Mouse (Mus musculus) kidney, adult 2 months (tissue): ENCODE measurements around the gene Syne3. TPM values are rescaled to one million over a fixed set of nuclear protein-coding genes. Genes with fewer than 3 reads are reported as not detected.

ENCODE experiments used
- DNase-seq: peaks from one replicate; pipeline ENCODE4 v3.0.0; 2021
- H3K27ac ChIP-seq: fragments of 200-500 bp; 2 replicates; pipeline ENCODE4 v1.5.1; 2012; ENCODE audit warnings: low read depth, low read length, control low read depth, inconsistent platforms; ENCODE audit not compliant: insufficient read depth
- H3K27me3 ChIP-seq: fragments of 200-500 bp; replicated peaks from 2 replicates; pipeline ENCODE4 v1.6.1; 2012; ENCODE audit warnings: mild to moderate bottlenecking, moderate library complexity, low read length, inconsistent platforms; ENCODE audit not compliant: control insufficient read depth, insufficient read depth
- H3K36me3 ChIP-seq: fragments of 200-500 bp; 2 replicates; pipeline ENCODE4 v1.6.1; 2012; ENCODE audit warnings: mild to moderate bottlenecking, moderate library complexity, low read length, inconsistent platforms; ENCODE audit not compliant: control insufficient read depth, insufficient read depth
- H3K4me1 ChIP-seq: fragments of 200-500 bp; 2 replicates; pipeline ENCODE4 v1.6.1; 2011; ENCODE audit warnings: low read length; ENCODE audit not compliant: control insufficient read depth, insufficient read depth
- H3K4me3 ChIP-seq: fragments of 200-500 bp; 2 replicates; pipeline ENCODE4 v1.5.1; 2011; ENCODE audit warnings: mild to moderate bottlenecking, low read depth, low read length, control low read depth; ENCODE audit not compliant: insufficient read depth
- CTCF ChIP-seq: fragments of 200-500 bp; conservative IDR thresholded peaks from 2 replicates; pipeline ENCODE4 v1.5.1; 2011; ENCODE audit warnings: low read depth, mild to moderate bottlenecking, control low read depth, low read length, moderate library complexity, mixed read lengths; ENCODE audit not compliant: insufficient read depth, insufficient read length
- POLR2A ChIP-seq: fragments of 200-500 bp; IDR thresholded peaks from one replicate; pipeline ENCODE4 v1.6.1; 2011; ENCODE audit warnings: low read depth, low read length, control low read depth
- WGBS: fragments of 180-500 bp; shearing (Covaris S2); methylation state at CpG from one replicate; pipeline ENCODE4 v1.1.7; 2018; 5-methylcytosine and 5-hydroxymethylcytosine counted together
- polyA plus RNA-seq: library from polyadenylated mRNA; depleted of rRNA; stranded (reverse); fragments of >200 nt; gene quantifications from 2 replicates; pipeline ENCODE4 v1.2.3, GENCODE M21; 2012

Gene Syne3
- polyA plus RNA-seq, 1 experiment = 2.7 TPM

DNA sequence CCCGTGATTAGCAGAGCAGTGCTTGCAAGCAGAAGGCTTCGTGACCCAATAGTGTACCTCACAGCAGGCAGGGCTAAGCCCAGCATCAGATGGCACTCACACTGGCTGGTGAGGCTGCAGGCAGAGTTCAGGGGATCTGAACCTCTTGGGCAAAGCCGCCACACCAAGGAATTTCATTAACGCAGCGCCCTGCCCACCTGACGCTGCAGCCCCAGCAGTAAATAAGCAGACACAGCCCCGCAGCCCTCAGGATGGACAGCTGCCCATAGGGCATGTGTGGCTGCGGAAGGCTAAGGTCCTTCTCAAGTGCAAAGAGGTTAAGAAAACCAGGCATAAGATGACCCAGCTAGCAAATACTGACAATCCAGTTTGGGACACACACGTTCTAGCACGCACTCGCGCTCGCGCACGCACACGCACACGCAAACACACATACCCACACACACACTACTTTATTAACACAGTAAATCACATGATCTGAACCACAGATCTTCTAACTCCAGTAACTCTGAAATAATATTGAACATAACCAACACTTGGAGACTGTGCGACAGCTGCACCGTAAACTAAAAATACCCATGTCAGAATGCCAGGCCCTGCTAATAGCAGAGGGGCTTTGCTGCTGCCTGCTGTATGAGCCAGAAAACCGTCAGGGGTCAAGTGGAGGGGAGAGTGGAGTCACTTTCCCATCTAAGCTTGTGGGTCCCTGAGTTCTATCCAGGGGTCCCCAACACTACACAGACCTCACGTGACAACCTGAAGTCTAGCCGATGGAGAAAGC is 30.5 kb downstream of the Syne3 start:
- no peak for DNase-seq

DNA sequence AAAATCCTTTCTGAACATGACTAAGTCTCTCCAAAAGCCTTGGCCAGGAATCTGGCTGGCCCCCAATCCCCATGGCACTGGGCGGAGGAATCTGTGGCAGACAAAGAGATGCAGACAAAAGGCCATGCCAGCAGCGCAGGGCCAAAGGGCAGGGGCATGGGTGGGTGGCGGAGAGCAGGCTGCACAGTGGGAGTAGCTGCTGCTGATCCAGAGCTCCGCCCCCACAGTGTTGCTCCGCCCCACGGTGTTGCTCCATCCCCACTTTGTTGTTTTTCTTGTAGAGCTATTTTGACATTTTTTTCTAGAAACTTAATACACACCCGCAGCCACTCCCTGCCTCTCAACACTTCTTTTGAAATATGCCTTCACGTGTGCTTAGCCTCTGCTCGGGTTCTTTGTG is 31.2 kb downstream of the Syne3 start:
- no peak overlapping the region for H3K4me3 ChIP-seq
- TF ChIP-seq POLR2A (no peak), CTCF (no peak)
- no peaks in the 10 kb centered on the region for H3K27me3 ChIP-seq
- no peaks in the 10 kb centered on the region for H3K36me3 ChIP-seq
- 0 out of 2 replicates have a peak overlapping the region, but pooled peaks have one; percentile 46 for H3K27ac ChIP-seq
- WGBS = 24% methylated on average over 9 of the region's 9 CpGs
- peak; percentile 78 for DNase-seq
- H3K4me1 ChIP-seq = peaks cover 3% of the 10 kb centered on the region; the same call in 1 of the 2 replicates

More for the DNA sequence above, 30.5 kb downstream of the Syne3 start:
- Histone ChIP-seq H3K27ac (0 out of 2 replicates have a peak overlapping the region, but pooled peaks have one; percentile 46), H3K4me1 (peaks cover 3% of the 10 kb centered on the region; the same call in 1 of the 2 replicates), H3K4me3 (no peak overlapping the region), H3K36me3 (no peaks in the 10 kb centered on the region), H3K27me3 (no peaks in the 10 kb centered on the region)
- TF ChIP-seq CTCF = no peak
- no peak for TF ChIP-seq POLR2A
- WGBS = 67% methylated on average over 22 of the region's 22 CpGs

- no peak for DNase-seq
- peaks cover 3% of the 10 kb centered on the region; the same call in 1 of the 2 replicates for H3K4me1 ChIP-seq
- no peaks in the 10 kb centered on the region for H3K27me3 ChIP-seq
- WGBS = 81% methylated on average over 7 of the region's 7 CpGs
- no peak overlapping the region for H3K4me3 ChIP-seq
- TF ChIP-seq POLR2A (no peak), CTCF (no peak)
- no peaks in the 10 kb centered on the region for H3K36me3 ChIP-seq
- H3K27ac ChIP-seq = no peak overlapping the region
Observed at GRCm38 (mm10) chr12:104976903-104977302, 32.7 kb downstream of the Syne3 start.

DNA sequence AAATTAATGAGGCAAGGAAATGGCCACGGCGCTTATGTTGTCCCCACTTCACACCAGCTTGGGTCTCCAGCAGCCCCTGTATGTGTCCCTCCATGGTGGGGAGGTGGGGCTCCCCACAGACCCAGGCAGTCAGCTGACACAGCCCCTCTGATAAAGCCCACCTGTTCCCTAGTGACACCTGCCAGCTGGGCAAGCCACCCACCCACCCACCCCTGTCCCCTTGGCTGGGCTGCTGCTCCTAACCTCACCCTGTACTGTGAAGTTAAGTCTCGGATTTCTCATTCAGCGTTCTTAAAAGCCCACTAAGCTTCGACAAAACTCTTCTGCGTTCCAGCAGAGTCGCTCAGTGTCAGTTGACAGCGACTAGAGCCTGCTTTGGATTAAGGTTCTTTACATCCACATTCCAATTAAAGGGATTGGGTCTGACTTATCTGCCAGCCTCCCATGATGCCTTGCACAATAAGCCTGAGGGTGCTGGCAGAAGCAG is 33.2 kb downstream of the Syne3 start:
- H3K27ac ChIP-seq = no peak overlapping the region
- no peaks in the 10 kb centered on the region for H3K27me3 ChIP-seq
- WGBS = 49% methylated on average over 8 of the region's 8 CpGs
- TF ChIP-seq CTCF (no peak), POLR2A (no peak)
- DNase-seq = no peak
- H3K4me1 ChIP-seq = peaks cover 3% of the 10 kb centered on the region; the same call in 1 of the 2 replicates
- H3K36me3 ChIP-seq = no peaks in the 10 kb centered on the region
- H3K4me3 ChIP-seq = no peak overlapping the region

- no peak for DNase-seq
- WGBS = 88% methylated on average over 6 of the region's 6 CpGs
- Histone ChIP-seq H3K4me3 (no peak overlapping the region), H3K27ac (no peak overlapping the region), H3K36me3 (no peaks in the 10 kb centered on the region), H3K27me3 (no peaks in the 10 kb centered on the region), H3K4me1 (0 out of 2 replicates have a peak, but pooled peaks cover 3% of the 10 kb centered on the region)
- TF ChIP-seq POLR2A (no peak), CTCF (no peak)
Observed at GRCm38 (mm10) chr12:104972860-104973259, 36.7 kb downstream of the Syne3 start.

DNA sequence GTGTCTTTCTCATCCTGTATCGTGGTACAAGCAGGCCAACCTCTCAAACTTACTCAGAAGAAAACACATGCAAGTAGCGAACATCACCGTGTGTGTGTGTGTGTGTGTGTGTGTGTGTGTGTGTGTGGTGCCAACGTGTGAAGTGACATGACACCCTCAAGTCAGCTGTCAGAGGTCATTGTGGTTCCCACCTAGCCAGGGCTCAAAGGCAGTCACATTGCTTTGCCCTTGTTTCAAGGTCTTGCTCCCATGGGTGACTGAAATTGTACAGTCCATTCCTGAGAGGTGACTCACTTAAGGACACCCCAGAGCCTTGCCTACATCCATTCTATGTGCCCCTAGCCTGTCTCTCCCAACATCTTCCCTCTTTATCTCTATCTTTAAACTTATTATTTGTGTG is 40.0 kb downstream of the Syne3 start:
- Histone ChIP-seq H3K27ac (peak overlapping the region; percentile 3; the same call in 1 of the 2 replicates), H3K36me3 (no peaks in the 10 kb centered on the region), H3K4me1 (no peaks in the 10 kb centered on the region), H3K27me3 (no peaks in the 10 kb centered on the region), H3K4me3 (no peak overlapping the region)
- TF ChIP-seq POLR2A (no peak), CTCF (no peak)
- DNase-seq = no peak
- WGBS = 73% methylated on average over 4 of the region's 4 CpGs

GRCm38 (mm10) chr12:104969177-104969576 is 40.4 kb downstream of the Syne3 start:
- peak overlapping the region; percentile 3; the same call in 1 of the 2 replicates for H3K27ac ChIP-seq
- H3K27me3 ChIP-seq = no peaks in the 10 kb centered on the region
- no peak for DNase-seq
- TF ChIP-seq POLR2A = no peak
- no peak for TF ChIP-seq CTCF
- no peaks in the 10 kb centered on the region for H3K4me1 ChIP-seq
- no peaks in the 10 kb centered on the region for H3K36me3 ChIP-seq
- WGBS = 77% methylated on average over 9 of the region's 9 CpGs
- no peak overlapping the region for H3K4me3 ChIP-seq
